Mouse (Mus musculus): ENCODE data around the gene Slc1a2. TPM values are rescaled to one million over a fixed set of nuclear protein-coding genes. Genes with fewer than 3 reads are reported as not detected.

Gene Slc1a2
- polyA plus RNA-seq, 1 experiment = 3.1 TPM

DNA sequence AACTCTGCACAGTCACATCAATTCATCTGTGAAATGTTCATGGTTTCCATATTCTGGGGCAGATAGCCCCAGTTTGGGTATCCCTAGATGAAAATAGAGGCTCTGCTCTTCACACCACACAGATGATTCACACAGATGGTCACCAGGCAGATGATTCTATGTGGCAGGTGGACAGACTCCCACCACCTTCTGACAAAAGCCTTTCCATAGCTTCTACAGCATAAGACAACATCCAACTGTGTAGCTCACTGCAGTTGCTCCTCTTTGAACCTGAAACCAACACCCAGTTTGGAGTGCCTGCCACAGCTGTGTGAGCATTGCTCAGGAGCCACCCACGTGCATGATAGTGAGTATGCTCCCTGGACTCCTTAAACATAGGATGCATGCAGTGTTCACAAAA is 46.3 kb downstream of the Slc1a2 start:
- WGBS = 76% methylated on average over 1 of the region's 1 CpGs
- TF ChIP-seq POLR2A (IDR thresholded peaks at IDR 0.05; ENCODE audit: low read depth, low read length) = no peak
- TF ChIP-seq CTCF (IDR thresholded peaks at IDR 0.05; ENCODE audit: extremely low read depth, insufficient read depth, insufficient read length, insufficient replicate concordance) = no peak
- H3K4me1 ChIP-seq (ENCODE audit: control insufficient read depth, insufficient read depth, insufficient read length) = no peaks in the 10 kb centered on the region

DNA sequence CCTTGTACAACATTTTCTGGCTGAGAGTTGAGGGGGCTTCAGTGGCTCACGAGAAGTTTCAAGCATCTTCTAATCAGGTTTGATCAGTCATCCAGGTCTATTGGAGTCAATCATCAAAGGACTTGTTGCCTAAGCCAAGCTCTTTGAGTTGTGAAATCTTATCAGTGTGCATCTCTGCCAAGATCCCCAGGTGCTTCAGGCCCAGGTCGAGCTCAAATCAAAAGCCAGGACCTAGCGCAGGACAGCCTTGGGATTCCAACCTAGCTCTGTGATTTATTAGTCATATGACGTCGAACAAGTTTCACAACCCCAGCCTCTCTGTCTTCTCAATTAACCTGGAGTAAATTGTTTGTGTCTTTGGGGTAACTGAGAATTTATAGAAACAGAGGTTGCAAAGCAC is 53.1 kb downstream of the Slc1a2 start:
- no peaks in the 10 kb centered on the region for H3K36me3 ChIP-seq (ENCODE audit: control insufficient read depth, insufficient read depth, low read length)
- H3K4me1 ChIP-seq (ENCODE audit: control insufficient read depth, insufficient read depth, insufficient read length) = no peaks in the 10 kb centered on the region
- TF ChIP-seq CTCF (IDR thresholded peaks at IDR 0.05; ENCODE audit: extremely low read depth, insufficient read depth, insufficient read length, insufficient replicate concordance) (no peak), POLR2A (IDR thresholded peaks at IDR 0.05; ENCODE audit: low read depth, low read length) (no peak)
- no peak for DNase-seq (ENCODE audit: low read depth in 1 of 2, low spot score in 2 of 2)
- no peak overlapping the region for H3K27ac ChIP-seq (ENCODE audit: insufficient read depth, low read length)
- WGBS = 87% methylated on average over 5 of the region's 5 CpGs
- H3K4me3 ChIP-seq (ENCODE audit: extremely low read depth, insufficient read depth, insufficient read length) = no peak overlapping the region
- H3K27me3 ChIP-seq (ENCODE audit: control insufficient read depth, insufficient read depth, low read length) = no peaks in the 10 kb centered on the region

More for the DNA sequence above, 46.3 kb downstream of the Slc1a2 start:
- DNase-seq (ENCODE audit: low read depth in 1 of 2, low spot score in 2 of 2) = no peak
- no peaks in the 10 kb centered on the region for H3K36me3 ChIP-seq (ENCODE audit: control insufficient read depth, insufficient read depth, low read length)
- no peak overlapping the region for H3K27ac ChIP-seq (ENCODE audit: insufficient read depth, low read length)
- H3K4me3 ChIP-seq (ENCODE audit: extremely low read depth, insufficient read depth, insufficient read length) = no peak overlapping the region
- H3K27me3 ChIP-seq (ENCODE audit: control insufficient read depth, insufficient read depth, low read length) = no peaks in the 10 kb centered on the region

DNA sequence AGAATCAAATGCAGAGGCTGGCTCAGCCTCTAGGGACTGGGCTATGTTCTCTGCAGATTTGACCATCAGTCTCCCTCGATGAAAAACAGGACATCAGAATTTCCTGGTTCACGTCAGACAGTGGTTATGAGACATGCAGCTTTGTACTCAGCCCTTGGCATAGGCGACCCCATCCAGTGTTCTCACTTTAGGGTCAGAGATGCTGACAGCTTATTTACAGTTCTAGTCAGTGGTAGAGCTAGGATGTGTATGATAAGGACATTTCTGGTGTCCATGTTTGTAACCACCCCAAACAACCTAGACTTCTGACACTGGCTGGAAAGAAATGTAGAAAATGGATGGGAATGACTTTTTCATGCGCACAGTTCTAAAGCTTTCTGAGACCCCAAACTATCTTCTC is 53.6 kb downstream of the Slc1a2 start:
- Histone ChIP-seq H3K27me3 (ENCODE audit: control insufficient read depth, insufficient read depth, low read length) (no peaks in the 10 kb centered on the region), H3K27ac (ENCODE audit: insufficient read depth, low read length) (no peak overlapping the region), H3K4me3 (ENCODE audit: extremely low read depth, insufficient read depth, insufficient read length) (no peak overlapping the region), H3K36me3 (ENCODE audit: control insufficient read depth, insufficient read depth, low read length) (no peaks in the 10 kb centered on the region), H3K4me1 (ENCODE audit: control insufficient read depth, insufficient read depth, insufficient read length) (no peaks in the 10 kb centered on the region)
- no peak for DNase-seq (ENCODE audit: low read depth in 1 of 2, low spot score in 2 of 2)
- WGBS = 68% methylated on average over 4 of the region's 4 CpGs
- TF ChIP-seq POLR2A (IDR thresholded peaks at IDR 0.05; ENCODE audit: low read depth, low read length) = no peak
- no peak for TF ChIP-seq CTCF (IDR thresholded peaks at IDR 0.05; ENCODE audit: extremely low read depth, insufficient read depth, insufficient read length, insufficient replicate concordance)

DNA sequence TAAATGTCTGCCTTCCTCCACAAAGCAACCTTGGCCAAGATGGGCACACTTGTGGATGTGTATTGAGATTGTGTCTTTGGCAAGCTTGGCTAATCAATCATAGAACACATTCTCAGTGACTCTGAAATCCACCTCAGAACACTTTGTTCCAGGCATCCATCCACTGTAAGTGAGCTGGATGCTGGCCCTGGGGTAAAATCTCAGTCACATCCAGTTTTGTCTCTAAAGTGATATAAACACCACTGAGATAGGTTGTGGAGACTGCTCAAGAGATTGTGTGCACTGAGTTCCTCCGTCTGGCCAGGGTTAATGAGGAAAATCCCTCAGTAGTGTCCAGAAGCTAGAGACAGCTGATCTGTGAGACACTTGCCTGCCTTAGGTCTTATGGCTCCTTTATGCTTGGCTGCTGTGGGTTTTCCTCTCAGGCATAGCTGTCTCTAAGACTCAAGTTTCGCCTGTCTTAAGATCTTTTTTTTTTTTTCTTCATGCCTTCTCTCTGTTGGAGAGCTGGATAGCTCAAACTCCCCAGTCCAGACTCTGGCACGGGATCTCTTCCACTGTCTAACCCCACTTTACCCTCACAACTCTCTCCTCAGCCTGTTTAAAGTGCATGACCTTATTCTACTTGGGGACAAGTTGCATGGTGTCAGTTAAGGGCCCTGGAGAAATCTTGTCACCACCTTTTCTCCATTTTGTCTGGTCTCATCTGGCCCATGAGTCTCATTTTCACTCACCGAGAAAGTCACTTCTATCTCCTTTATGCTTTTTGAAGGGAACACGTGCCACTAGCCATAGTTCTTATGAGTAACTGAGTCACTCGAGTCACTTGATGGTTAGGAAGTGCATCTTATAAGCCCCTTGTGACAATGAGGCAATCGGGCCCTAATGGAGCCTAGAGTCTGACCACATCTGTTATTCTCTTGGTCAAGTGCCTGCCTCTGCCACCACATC is 54.5 kb downstream of the Slc1a2 start:
- Histone ChIP-seq H3K4me3 (ENCODE audit: extremely low read depth, insufficient read depth, insufficient read length) (no peak overlapping the region), H3K36me3 (ENCODE audit: control insufficient read depth, insufficient read depth, low read length) (no peaks in the 10 kb centered on the region), H3K27me3 (ENCODE audit: control insufficient read depth, insufficient read depth, low read length) (no peaks in the 10 kb centered on the region), H3K4me1 (ENCODE audit: control insufficient read depth, insufficient read depth, insufficient read length) (no peaks in the 10 kb centered on the region), H3K27ac (ENCODE audit: insufficient read depth, low read length) (no peak overlapping the region)
- WGBS = 78% methylated on average over 7 of the region's 7 CpGs
- TF ChIP-seq CTCF (IDR thresholded peaks at IDR 0.05; ENCODE audit: extremely low read depth, insufficient read depth, insufficient read length, insufficient replicate concordance) = no peak
- TF ChIP-seq POLR2A (IDR thresholded peaks at IDR 0.05; ENCODE audit: low read depth, low read length) = no peak
- no peak for DNase-seq (ENCODE audit: low read depth in 1 of 2, low spot score in 2 of 2)

DNA sequence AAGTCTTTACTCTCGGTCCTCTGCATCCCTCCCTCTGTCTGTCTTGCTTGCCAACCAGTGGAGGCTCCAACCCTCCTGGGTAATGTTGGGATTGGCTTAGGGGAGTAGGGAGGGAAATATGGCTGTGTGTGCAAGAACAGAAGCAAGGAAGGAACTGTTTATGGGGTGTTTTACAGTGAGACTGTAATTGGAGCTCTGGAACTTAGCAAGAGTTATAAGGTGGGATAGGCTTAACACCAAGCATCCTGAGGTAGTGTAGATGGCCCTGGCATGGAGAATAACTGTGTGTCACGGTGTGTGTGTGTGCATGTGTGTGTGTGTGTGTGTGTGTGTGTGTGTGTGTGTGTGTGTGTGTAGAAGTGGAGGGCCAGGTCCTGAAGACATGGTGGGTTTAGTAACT is 55.9 kb downstream of the Slc1a2 start:
- 69% methylated on average over 2 of the region's 2 CpGs for WGBS
- DNase-seq (ENCODE audit: low read depth in 1 of 2, low spot score in 2 of 2) = no peak
- no peaks in the 10 kb centered on the region for H3K36me3 ChIP-seq (ENCODE audit: control insufficient read depth, insufficient read depth, low read length)
- no peak overlapping the region for H3K4me3 ChIP-seq (ENCODE audit: extremely low read depth, insufficient read depth, insufficient read length)
- no peak for TF ChIP-seq POLR2A (IDR thresholded peaks at IDR 0.05; ENCODE audit: low read depth, low read length)
- TF ChIP-seq CTCF (IDR thresholded peaks at IDR 0.05; ENCODE audit: extremely low read depth, insufficient read depth, insufficient read length, insufficient replicate concordance) = no peak
- H3K4me1 ChIP-seq (ENCODE audit: control insufficient read depth, insufficient read depth, insufficient read length) = no peaks in the 10 kb centered on the region
- H3K27me3 ChIP-seq (ENCODE audit: control insufficient read depth, insufficient read depth, low read length) = no peaks in the 10 kb centered on the region
- H3K27ac ChIP-seq (ENCODE audit: insufficient read depth, low read length) = no peak overlapping the region

DNA sequence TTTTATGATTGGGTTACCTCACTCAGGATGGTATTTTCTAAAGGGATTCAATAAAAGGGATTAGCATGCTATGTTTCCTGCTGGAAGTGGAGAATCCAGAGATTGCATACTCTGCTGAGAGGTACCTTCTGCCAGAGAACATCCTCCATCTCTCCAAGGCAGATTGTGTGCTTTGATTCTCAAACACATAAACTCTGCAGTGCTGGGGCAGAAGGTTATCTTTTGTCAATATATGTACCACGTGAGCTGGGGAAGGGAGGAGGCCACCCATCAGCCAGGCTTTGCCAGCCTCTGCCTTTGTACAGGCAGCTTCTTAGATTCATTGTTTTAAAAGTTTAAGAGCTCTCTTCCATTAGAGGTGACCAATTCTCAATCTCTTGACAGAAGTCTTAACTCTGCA is 57.3 kb downstream of the Slc1a2 start:
- no peak for DNase-seq (ENCODE audit: low read depth in 1 of 2, low spot score in 2 of 2)
- Histone ChIP-seq H3K27ac (ENCODE audit: insufficient read depth, low read length) (no peak overlapping the region), H3K4me1 (ENCODE audit: control insufficient read depth, insufficient read depth, insufficient read length) (no peaks in the 10 kb centered on the region), H3K27me3 (ENCODE audit: control insufficient read depth, insufficient read depth, low read length) (no peaks in the 10 kb centered on the region), H3K4me3 (ENCODE audit: extremely low read depth, insufficient read depth, insufficient read length) (no peak overlapping the region), H3K36me3 (ENCODE audit: control insufficient read depth, insufficient read depth, low read length) (no peaks in the 10 kb centered on the region)
- 86% methylated on average over 1 of the region's 1 CpGs for WGBS
- TF ChIP-seq CTCF (IDR thresholded peaks at IDR 0.05; ENCODE audit: extremely low read depth, insufficient read depth, insufficient read length, insufficient replicate concordance) (no peak), POLR2A (IDR thresholded peaks at IDR 0.05; ENCODE audit: low read depth, low read length) (no peak)

DNA sequence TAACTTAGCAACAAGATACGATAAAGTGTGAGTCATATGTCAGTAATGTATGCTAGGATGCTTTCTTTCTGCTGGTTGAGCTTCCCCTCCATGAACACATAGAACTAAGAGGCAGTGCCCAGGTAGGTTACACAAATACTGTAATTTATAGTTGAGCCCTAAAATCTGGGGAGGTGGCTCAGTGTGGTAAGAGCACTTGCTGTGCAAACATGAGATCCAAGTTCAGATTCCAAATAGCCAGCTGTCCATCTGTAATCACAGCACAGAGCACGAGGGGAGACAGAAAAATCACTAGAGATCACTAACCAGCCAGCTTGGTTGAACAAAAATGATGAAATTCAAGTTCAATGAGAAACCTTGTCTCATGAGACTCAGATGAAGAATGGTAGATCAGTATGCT is 63.4 kb downstream of the Slc1a2 start:
- Histone ChIP-seq H3K4me3 (ENCODE audit: extremely low read depth, insufficient read depth, insufficient read length) (no peak overlapping the region), H3K4me1 (ENCODE audit: control insufficient read depth, insufficient read depth, insufficient read length) (no peaks in the 10 kb centered on the region), H3K27me3 (ENCODE audit: control insufficient read depth, insufficient read depth, low read length) (no peaks in the 10 kb centered on the region), H3K36me3 (ENCODE audit: control insufficient read depth, insufficient read depth, low read length) (no peaks in the 10 kb centered on the region), H3K27ac (ENCODE audit: insufficient read depth, low read length) (no peak overlapping the region)
- 75% methylated on average over 2 of the region's 2 CpGs for WGBS
- TF ChIP-seq POLR2A (IDR thresholded peaks at IDR 0.05; ENCODE audit: low read depth, low read length) = no peak
- TF ChIP-seq CTCF (IDR thresholded peaks at IDR 0.05; ENCODE audit: extremely low read depth, insufficient read depth, insufficient read length, insufficient replicate concordance) = no peak
- no peak for DNase-seq (ENCODE audit: low read depth in 1 of 2, low spot score in 2 of 2)
